Comparison of ENCODE assay signal across 8 mouse cellular contexts in the genomic region with DNA sequence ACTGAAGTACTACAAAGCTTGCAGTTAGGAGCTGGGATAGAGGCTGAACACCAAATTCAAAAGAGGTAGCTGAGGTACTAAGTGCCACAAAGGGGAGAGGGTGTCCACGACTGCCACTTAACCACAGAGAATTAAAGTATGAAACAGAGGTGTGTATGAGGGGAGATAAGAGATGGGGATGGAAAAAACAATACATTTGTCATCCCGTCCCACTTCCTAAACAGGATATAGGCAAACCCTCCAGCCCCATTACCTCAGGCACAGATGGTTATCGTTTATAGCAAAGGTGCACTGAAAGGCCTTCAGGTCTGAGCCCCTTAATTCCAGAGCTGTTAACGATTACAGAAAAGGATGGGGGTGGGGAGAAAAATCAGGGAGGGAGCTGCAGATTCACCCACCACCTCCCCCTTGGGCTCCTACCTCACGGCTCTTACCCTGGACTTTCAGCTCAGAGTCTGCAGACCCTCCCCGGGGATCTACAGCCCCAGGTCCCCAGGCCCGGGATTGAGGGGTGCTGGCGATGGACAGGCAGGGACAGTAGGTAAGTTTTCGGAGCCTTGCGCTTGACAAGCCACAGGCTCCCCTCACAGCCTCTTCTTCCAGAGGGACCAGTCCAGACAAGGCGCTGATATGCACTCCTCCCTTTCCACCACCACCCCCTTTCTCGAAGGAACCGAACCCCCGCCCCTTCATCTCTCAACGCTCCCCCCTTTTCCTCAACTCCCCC. TPM values are rescaled to one million over a fixed set of nuclear protein-coding genes. Genes with fewer than 3 reads are reported as not detected.
DNase-seq lines count a peak whose midpoint lies in the region; ATAC-seq lines count a peak whose summit lies in the region.

No protein-coding gene starts in this region.

- H3K4me1 ChIP-seq in heart, embryonic 13.5 days = peaks cover 28% of the 10 kb centered on the region
- H3K4me1 ChIP-seq in heart, embryonic 16.5 days (ENCODE audit: control insufficient read depth, insufficient read depth, low read length) = peaks cover 13% of the 10 kb centered on the region
- peaks cover 21% of the 10 kb centered on the region for H3K4me1 ChIP-seq in limb, embryonic 10.5 days
- H3K4me1 ChIP-seq in neural tube, embryonic 12.5 days = peaks cover 19% of the 10 kb centered on the region

- no peaks in the 10 kb centered on the region for H3K9me3 ChIP-seq in heart, embryonic 13.5 days
- H3K9me3 ChIP-seq in heart, embryonic 16.5 days (replicated peaks; ENCODE audit: control insufficient read depth, low read length) = no peaks in the 10 kb centered on the region
- no peaks in the 10 kb centered on the region for H3K9me3 ChIP-seq in limb, embryonic 10.5 days (replicated peaks)
- H3K9me3 ChIP-seq in neural tube, embryonic 12.5 days = no peaks in the 10 kb centered on the region

- peak overlapping the region; percentile 84 for H3K4me3 ChIP-seq in heart, embryonic 13.5 days
- H3K4me3 ChIP-seq in heart, embryonic 16.5 days (ENCODE audit: low read length) = peak overlapping the region; percentile 63
- peak overlapping the region; percentile 79 for H3K4me3 ChIP-seq in limb, embryonic 10.5 days
- peak overlapping the region; percentile 71 for H3K4me3 ChIP-seq in neural tube, embryonic 12.5 days

- H3K36me3 ChIP-seq in heart, embryonic 13.5 days = no peaks in the 10 kb centered on the region
- H3K36me3 ChIP-seq in heart, embryonic 16.5 days (ENCODE audit: control insufficient read depth, insufficient read depth) = no peaks in the 10 kb centered on the region
- 0 out of 2 replicates have a peak, but pooled peaks cover 2% of the 10 kb centered on the region for H3K36me3 ChIP-seq in limb, embryonic 10.5 days
- no peaks in the 10 kb centered on the region for H3K36me3 ChIP-seq in neural tube, embryonic 12.5 days

- peak; percentile 12; the same call in 1 of the 2 replicates for ATAC-seq in heart, embryonic 13.5 days (ENCODE audit: extremely low read depth, insufficient number of reproducible peaks, low FRiP score, low TSS enrichment)
- ATAC-seq in CD4-positive, CD25-positive, alpha-beta regulatory T cell, adult 4 months = peak; percentile 3
- peak; percentile 17; the same call in 1 of the 2 replicates for ATAC-seq in heart, embryonic 16.5 days (replicated peaks; ENCODE audit: extremely low read depth, insufficient read depth, low FRiP score)
- ATAC-seq in neural tube, embryonic 12.5 days (ENCODE audit: low FRiP score, low read depth) = peak; percentile 67

- 2% methylated on average over 14 of the region's 15 CpGs for WGBS in heart, embryonic 13.5 days
- WGBS in heart, embryonic 16.5 days = under 1% methylated on average over 14 of the region's 15 CpGs
- WGBS in limb, embryonic 10.5 days = 1% methylated on average over 15 of the region's 15 CpGs
- WGBS in neural tube, embryonic 12.5 days = 2% methylated on average over 15 of the region's 15 CpGs

- H3K9ac ChIP-seq in heart, embryonic 13.5 days = peak overlapping the region; percentile 95
- H3K9ac ChIP-seq in heart, embryonic 16.5 days (ENCODE audit: low read length) = peak overlapping the region; percentile 90
- peak overlapping the region; percentile 77 for H3K9ac ChIP-seq in neural tube, embryonic 12.5 days

- peak overlapping the region; percentile 85 for H3K4me2 ChIP-seq in heart, embryonic 13.5 days
- H3K4me2 ChIP-seq in heart, embryonic 16.5 days (ENCODE audit: low read depth, low read length) = peak overlapping the region; percentile 72
- H3K4me2 ChIP-seq in neural tube, embryonic 12.5 days (replicated peaks) = peak overlapping the region; percentile 76

- H3K27ac ChIP-seq in heart, embryonic 13.5 days (replicated peaks) = peak overlapping the region; percentile 88
- H3K27ac ChIP-seq in heart, embryonic 16.5 days (ENCODE audit: low read length) = peak overlapping the region; percentile 96
- H3K27ac ChIP-seq in limb, embryonic 10.5 days = peak overlapping the region; percentile 94
- H3K27ac ChIP-seq in neural tube, embryonic 12.5 days = peak overlapping the region; percentile 32; the same call in 1 of the 2 replicates

- H3K27me3 ChIP-seq in heart, embryonic 13.5 days (replicated peaks) = no peaks in the 10 kb centered on the region
- no peaks in the 10 kb centered on the region for H3K27me3 ChIP-seq in heart, embryonic 16.5 days (ENCODE audit: control insufficient read depth, insufficient read depth, low read length)
- H3K27me3 ChIP-seq in limb, embryonic 10.5 days (ENCODE audit: low read depth, poor library complexity, severe bottlenecking) = no peaks in the 10 kb centered on the region
- H3K27me3 ChIP-seq in neural tube, embryonic 12.5 days (replicated peaks) = no peaks in the 10 kb centered on the region

- no peak for DNase-seq in heart, adult 11 months
- peak; percentile 11 for DNase-seq in c-Kit-negative CD71-positive TER-119-positive erythroid progenitor cells, embryonic 14.5 days (ENCODE audit: low read depth, low spot score)
- DNase-seq in limb, embryonic 10.5 days (ENCODE audit: low spot score) = no peak
- no peak for DNase-seq in gastrocnemius, postnatal 4 days (ENCODE audit: low spot score in 2 of 2)

RNA-seq across cellular contexts. Expression of a gene that starts 0.7 kb away (rescaled TPM):
- 8.2 TPM in 2 replicates for polyA plus RNA-seq in heart, embryonic 13.5 days (2015; fragmentation: Nextera tagmentation; extraction: Ambion mirVana)
- 10 to 100 TPM; 17.3 to 25.6 TPM for polyA plus RNA-seq in CD4-positive, CD25-positive, alpha-beta regulatory T cell, adult 4 months (2017; shearing (Covaris generic))
- polyA plus RNA-seq in heart, embryonic 16.5 days (2015; fragmentation: Nextera tagmentation; extraction: Ambion mirVana) = 7.6 and 8.3 TPM in 2 replicates
- polyA plus RNA-seq in limb, embryonic 10.5 days (2016; fragmentation: Nextera tagmentation; extraction: Ambion mirVana) = 6.4 and 7.2 TPM in 2 replicates
- polyA plus RNA-seq in neural tube, embryonic 12.5 days (2016; fragmentation: Nextera tagmentation; extraction: Ambion mirVana) = 12.6 and 14.9 TPM in 2 replicates
- 1 to 10 TPM; 6.8 to 7.4 TPM for total RNA-seq in gastrocnemius, postnatal 4 days (2021)

RNA-seq across cellular contexts. Expression of a gene that starts 1.1 kb away (rescaled TPM):
- 6.4 and 7.3 TPM in 2 replicates for polyA plus RNA-seq in heart, embryonic 13.5 days (2015; fragmentation: Nextera tagmentation; extraction: Ambion mirVana)
- 10 to 100 TPM in 1 of 2 experiments, 1 to 10 TPM in 1; 7.0 to 13.8 TPM for polyA plus RNA-seq in CD4-positive, CD25-positive, alpha-beta regulatory T cell, adult 4 months (2017; shearing (Covaris generic))
- 6.5 and 8.1 TPM in 2 replicates for polyA plus RNA-seq in heart, embryonic 16.5 days (2015; fragmentation: Nextera tagmentation; extraction: Ambion mirVana)
- polyA plus RNA-seq in limb, embryonic 10.5 days (2016; fragmentation: Nextera tagmentation; extraction: Ambion mirVana) = 10.8 and 12.0 TPM in 2 replicates
- polyA plus RNA-seq in neural tube, embryonic 12.5 days (2016; fragmentation: Nextera tagmentation; extraction: Ambion mirVana) = 15.5 and 18.8 TPM in 2 replicates
- 10 to 100 TPM; 17.6 to 19.8 TPM for total RNA-seq in gastrocnemius, postnatal 4 days (2021)

Comparison
In these comparisons a context has a peak if more than half of its experiments do, and no peak if none do; other contexts are left out.
1. ATAC-seq: peak in every context shown above with its lines; median percentile 67 in neural tube, embryonic 12.5 days; 17 in heart, embryonic 16.5 days; 12 in heart, embryonic 13.5 days; 3 in CD4-positive, CD25-positive, alpha-beta regulatory T cell, adult 4 months.
2. H3K27ac ChIP-seq: peak in every context shown above with its lines; median percentile 96 in heart, embryonic 16.5 days; 94 in limb, embryonic 10.5 days; 88 in heart, embryonic 13.5 days; 32 in neural tube, embryonic 12.5 days.